Mouse (Mus musculus) forebrain, embryonic 13.5 days (tissue): ENCODE results near the gene Cblb. TPM values are rescaled to one million over a fixed set of nuclear protein-coding genes. Genes with fewer than 3 reads are reported as not detected.

Experiments used
- ATAC-seq: fragments of 200-750 bp; cut with Nextera tagmentation; 2 replicates; pipeline ENCODE4 v1.8.0; 2017
- H3K27ac ChIP-seq: fragments of 300-500 bp; sonication (generic); 2 replicates; pipeline ENCODE4 v1.5.1; 2015; ENCODE audit warnings: inconsistent platforms, mild to moderate bottlenecking, moderate library complexity
- H3K27me3 ChIP-seq: fragments of 300-500 bp; sonication (generic); 2 replicates; pipeline ENCODE4 v1.6.1; 2015; ENCODE audit warnings: mild to moderate bottlenecking, inconsistent platforms
- H3K36me3 ChIP-seq: fragments of 300-500 bp; sonication (generic); 2 replicates; pipeline ENCODE4 v1.6.1; 2015; ENCODE audit warnings: mild to moderate bottlenecking, inconsistent platforms; ENCODE audit not compliant: poor library complexity, severe bottlenecking
- H3K4me1 ChIP-seq: fragments of 300-500 bp; sonication (generic); 2 replicates; pipeline ENCODE4 v1.6.1; 2015; ENCODE audit warnings: inconsistent platforms
- H3K4me2 ChIP-seq: fragments of 300-500 bp; sonication (generic); 2 replicates; pipeline ENCODE4 v1.6.1; 2015; ENCODE audit warnings: inconsistent platforms, mild to moderate bottlenecking, moderate library complexity
- H3K4me3 ChIP-seq: fragments of 300-500 bp; sonication (generic); 2 replicates; pipeline ENCODE4 v1.5.1; 2015; ENCODE audit warnings: mild to moderate bottlenecking, inconsistent platforms
- H3K9ac ChIP-seq: fragments of 300-500 bp; sonication (generic); 2 replicates; pipeline ENCODE4 v1.6.1; 2015; ENCODE audit warnings: mild to moderate bottlenecking, inconsistent platforms
- H3K9me3 ChIP-seq: fragments of 300-500 bp; sonication (generic); replicated peaks from 2 replicates; pipeline ENCODE4 v1.6.1; 2016; ENCODE audit warnings: inconsistent platforms
- WGBS: fragments of 180-500 bp; shearing (Covaris S2); methylation state at CpG from one replicate; pipeline ENCODE4 v1.1.7; 2015; 5-methylcytosine and 5-hydroxymethylcytosine counted together
- polyA plus RNA-seq: library from polyadenylated mRNA; unstranded; fragments of >200 nt; fragmentation: Nextera tagmentation; extraction: Ambion mirVana; gene quantifications from 2 replicates; pipeline ENCODE4 v1.2.1, GENCODE M21; 2015

Gene Cblb
- polyA plus RNA-seq, 1 experiment from 2014 or later: 16.4 TPM

- WGBS: 30% methylated on average over 5 of the region's 5 CpGs
- H3K36me3 ChIP-seq: no peaks in the 10 kb centered on the region
- no peak overlapping the region for H3K4me3 ChIP-seq
- no peaks in the 10 kb centered on the region for H3K9me3 ChIP-seq
- H3K27ac ChIP-seq: no peak overlapping the region
- no peak overlapping the region for H3K9ac ChIP-seq
- H3K4me1 ChIP-seq: 0 out of 2 replicates have a peak, but pooled peaks cover 3% of the 10 kb centered on the region
- ATAC-seq: peak; percentile 41; the same call in 1 of the 2 replicates
- H3K27me3 ChIP-seq: no peaks in the 10 kb centered on the region
- H3K4me2 ChIP-seq: no peak overlapping the region
Measured at GRCm38 (mm10) chr16:52023417-52023816, 7.6 kb upstream of the Cblb start.

- Histone ChIP-seq H3K9ac (no peak overlapping the region), H3K4me1 (peaks cover 10% of the 10 kb centered on the region), H3K4me2 (no peak overlapping the region), H3K36me3 (no peaks in the 10 kb centered on the region), H3K9me3 (no peaks in the 10 kb centered on the region), H3K27me3 (no peaks in the 10 kb centered on the region), H3K27ac (no peak overlapping the region), H3K4me3 (no peak overlapping the region)
- WGBS: 91% methylated on average over 4 of the region's 4 CpGs
- ATAC-seq: no peak
Measured at GRCm38 (mm10) chr16:52027326-52027725, 3.7 kb upstream of the Cblb start.

- ATAC-seq: no peak
- Histone ChIP-seq H3K4me2 (no peak overlapping the region), H3K27me3 (no peaks in the 10 kb centered on the region), H3K9ac (no peak overlapping the region), H3K4me3 (no peak overlapping the region), H3K27ac (no peak overlapping the region), H3K36me3 (peaks cover 2% of the 10 kb centered on the region; the same call in 1 of the 2 replicates), H3K4me1 (peaks cover 20% of the 10 kb centered on the region), H3K9me3 (no peaks in the 10 kb centered on the region)
- WGBS: 85% methylated on average over 3 of the region's 3 CpGs
Measured at GRCm38 (mm10) chr16:52029001-52029400, 2.0 kb upstream of the Cblb start.

GRCm38 (mm10) chr16:52031712-52032251, 757 bp downstream of the Cblb start:
- Histone ChIP-seq H3K27ac (peak overlapping the region; percentile 96), H3K36me3 (peaks cover 27% of the 10 kb centered on the region), H3K9me3 (no peaks in the 10 kb centered on the region), H3K4me1 (peaks cover 45% of the 10 kb centered on the region), H3K9ac (peak overlapping the region; percentile 95), H3K4me3 (peak overlapping the region; percentile 90), H3K4me2 (peak overlapping the region; percentile 64), H3K27me3 (no peaks in the 10 kb centered on the region)
- under 1% methylated on average over 37 of the region's 37 CpGs for WGBS
- ATAC-seq: peak; percentile 74

- Histone ChIP-seq H3K9me3 (no peaks in the 10 kb centered on the region), H3K36me3 (peaks cover 27% of the 10 kb centered on the region), H3K4me2 (peak overlapping the region; percentile 64), H3K27ac (peak overlapping the region; percentile 96), H3K27me3 (no peaks in the 10 kb centered on the region), H3K4me1 (peaks cover 50% of the 10 kb centered on the region), H3K9ac (peak overlapping the region; percentile 95), H3K4me3 (peak overlapping the region; percentile 90)
- 9% methylated on average over 29 of the region's 29 CpGs for WGBS
- no peak for ATAC-seq
Measured at GRCm38 (mm10) chr16:52032376-52033330, 1.6 kb downstream of the Cblb start.

GRCm38 (mm10) chr16:52033381-52034315, 2.6 kb downstream of the Cblb start:
- WGBS: 93% methylated on average over 4 of the region's 4 CpGs
- Histone ChIP-seq H3K4me1 (peaks cover 50% of the 10 kb centered on the region), H3K4me2 (peak overlapping the region; percentile 64)

GRCm38 (mm10) chr16:52034356-52034755, 3.3 kb downstream of the Cblb start:
- Histone ChIP-seq H3K36me3 (peaks cover 41% of the 10 kb centered on the region), H3K4me3 (no peak overlapping the region), H3K4me2 (peak overlapping the region; percentile 47), H3K4me1 (peaks cover 50% of the 10 kb centered on the region), H3K27me3 (no peaks in the 10 kb centered on the region), H3K9ac (no peak overlapping the region), H3K27ac (no peak overlapping the region), H3K9me3 (no peaks in the 10 kb centered on the region)
- no peak for ATAC-seq
- 90% methylated on average over 5 of the region's 5 CpGs for WGBS

More at GRCm38 (mm10) chr16:52033381-52034315, 2.6 kb downstream of the Cblb start:
- Histone ChIP-seq H3K27me3 (no peaks in the 10 kb centered on the region), H3K4me3 (peak overlapping the region; percentile 90), H3K36me3 (peaks cover 37% of the 10 kb centered on the region), H3K27ac (no peak overlapping the region), H3K9me3 (no peaks in the 10 kb centered on the region), H3K9ac (no peak overlapping the region; the same call in 1 of the 2 replicates)
- ATAC-seq: no peak

GRCm38 (mm10) chr16:52036295-52036694, 5.3 kb downstream of the Cblb start:
- Histone ChIP-seq H3K4me2 (no peak overlapping the region), H3K4me3 (no peak overlapping the region), H3K27me3 (no peaks in the 10 kb centered on the region), H3K9ac (no peak overlapping the region), H3K27ac (no peak overlapping the region), H3K9me3 (no peaks in the 10 kb centered on the region), H3K4me1 (peaks cover 47% of the 10 kb centered on the region), H3K36me3 (peaks cover 45% of the 10 kb centered on the region)
- 83% methylated on average over 3 of the region's 3 CpGs for WGBS
- ATAC-seq: no peak

- 97% methylated on average over 4 of the region's 4 CpGs for WGBS
- no peak for ATAC-seq
- Histone ChIP-seq H3K9ac (no peak overlapping the region), H3K4me1 (peaks cover 49% of the 10 kb centered on the region), H3K36me3 (peaks cover 45% of the 10 kb centered on the region), H3K27ac (no peak overlapping the region), H3K4me2 (no peak overlapping the region), H3K9me3 (no peaks in the 10 kb centered on the region), H3K4me3 (no peak overlapping the region), H3K27me3 (no peaks in the 10 kb centered on the region)
Measured at GRCm38 (mm10) chr16:52038283-52038682, 7.3 kb downstream of the Cblb start.

- H3K4me1 ChIP-seq: peaks cover 50% of the 10 kb centered on the region
- H3K4me2 ChIP-seq: no peak overlapping the region
- H3K36me3 ChIP-seq: peaks cover 45% of the 10 kb centered on the region
- WGBS: 96% methylated on average over 2 of the region's 2 CpGs
- H3K27ac ChIP-seq: no peak overlapping the region
- no peak overlapping the region for H3K9ac ChIP-seq
- H3K4me3 ChIP-seq: no peak overlapping the region
- no peak for ATAC-seq
- no peaks in the 10 kb centered on the region for H3K9me3 ChIP-seq
- H3K27me3 ChIP-seq: no peaks in the 10 kb centered on the region
Measured at GRCm38 (mm10) chr16:52038821-52039220, 7.8 kb downstream of the Cblb start.

- no peak overlapping the region for H3K9ac ChIP-seq
- H3K36me3 ChIP-seq: peaks cover 25% of the 10 kb centered on the region
- 85% methylated on average over 4 of the region's 4 CpGs for WGBS
- H3K27ac ChIP-seq: no peak overlapping the region
- no peak overlapping the region for H3K4me3 ChIP-seq
- H3K9me3 ChIP-seq: no peaks in the 10 kb centered on the region
- no peaks in the 10 kb centered on the region for H3K27me3 ChIP-seq
- H3K4me2 ChIP-seq: no peak overlapping the region
- H3K4me1 ChIP-seq: peaks cover 32% of the 10 kb centered on the region
- no peak for ATAC-seq
Measured at GRCm38 (mm10) chr16:52040937-52041336, 9.9 kb downstream of the Cblb start.
